Mouse (Mus musculus) myocyte (in vitro differentiated cells): ENCODE results near the gene Acat3.

Experiments used
- E2F4 ChIP-seq: IDR thresholded peaks from one replicate; pipeline ENCODE4 v1.6.1; 2011; ENCODE audit warnings: mild to moderate bottlenecking, control low read depth, moderate library complexity; ENCODE audit not compliant: insufficient read depth
- POLR2A ChIP-seq: IDR thresholded peaks from one replicate; pipeline ENCODE4 v1.6.1; 2011; ENCODE audit warnings: low read depth, mild to moderate bottlenecking, control low read depth, moderate library complexity; ENCODE audit not compliant: insufficient read length
- TCF12 ChIP-seq: IDR thresholded peaks from one replicate; pipeline ENCODE4 v1.6.1; 2011; ENCODE audit warnings: mild to moderate bottlenecking, control low read depth; ENCODE audit not compliant: poor library complexity, insufficient read depth, severe bottlenecking
- TCF3 ChIP-seq: IDR thresholded peaks from one replicate; pipeline ENCODE4 v1.6.1; 2011; ENCODE audit warnings: low read depth, control low read depth; ENCODE audit not compliant: insufficient read length

DNA sequence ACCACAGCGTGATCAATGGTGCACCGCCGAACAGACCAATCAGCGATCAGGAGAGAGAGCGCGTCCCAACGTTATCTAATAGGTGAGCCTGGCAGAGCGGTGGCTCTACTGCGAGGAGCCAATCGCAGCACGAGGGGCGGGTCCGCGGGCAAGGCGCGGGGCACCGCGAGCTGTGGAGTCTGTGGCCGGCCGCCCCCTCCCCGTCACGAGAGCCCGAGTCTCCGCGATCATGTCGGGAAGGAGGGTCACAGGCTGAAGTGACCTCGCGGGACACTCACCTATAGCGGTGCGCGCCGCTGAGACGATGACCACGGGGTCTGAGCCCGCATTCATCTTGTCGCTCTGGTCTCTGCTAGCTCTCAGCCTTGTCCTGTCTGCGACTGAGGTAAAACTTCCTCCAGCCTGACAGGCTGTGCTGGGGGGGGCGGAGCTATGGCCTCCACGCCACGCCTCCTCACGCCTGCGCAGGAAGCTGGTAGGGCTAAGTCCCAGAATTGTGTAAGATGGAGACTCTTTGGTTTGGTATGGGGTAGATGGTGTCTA lies 20.0 kb upstream of the Acat3 start, which contains the start of gene Acat2:
- TF ChIP-seq POLR2A, result peak; percentile 92
- TF ChIP-seq TCF12, result no peak
- peak; percentile 43 for TF ChIP-seq E2F4
- TF ChIP-seq TCF3, result no peak
